Mouse (Mus musculus) intestine, postnatal 0 days (tissue): ENCODE measurements around the gene Irs2. TPM values are rescaled to one million over a fixed set of nuclear protein-coding genes. Genes with fewer than 3 reads are reported as not detected.

Experiments used
- ATAC-seq: fragments of 200-750 bp; cut with Nextera tagmentation; 2 replicates; pipeline ENCODE4 v1.8.0; 2017; ENCODE audit warnings: mild to moderate bottlenecking, moderate TSS enrichment, moderate library complexity
- H3K27ac ChIP-seq: fragments of 300-500 bp; sonication (generic); 2 replicates; pipeline ENCODE4 v1.5.1; 2014; ENCODE audit warnings: mild to moderate bottlenecking, low read depth, low read length, moderate library complexity
- H3K27me3 ChIP-seq: fragments of 300-500 bp; sonication (generic); replicated peaks from 2 replicates; pipeline ENCODE4 v1.6.1; 2014; ENCODE audit warnings: low read length, mixed read lengths; ENCODE audit not compliant: control insufficient read depth, insufficient read depth
- H3K36me3 ChIP-seq: fragments of 300-500 bp; sonication (generic); 2 replicates; pipeline ENCODE4 v1.6.1; 2014; ENCODE audit warnings: mild to moderate bottlenecking, moderate library complexity; ENCODE audit not compliant: control insufficient read depth, insufficient read depth
- H3K4me1 ChIP-seq: fragments of 300-500 bp; sonication (generic); replicated peaks from 2 replicates; pipeline ENCODE4 v1.6.1; 2014; ENCODE audit warnings: antibody characterized with exemption, low read length, mixed read lengths; ENCODE audit not compliant: control insufficient read depth, insufficient read depth
- H3K4me2 ChIP-seq: fragments of 300-500 bp; sonication (generic); replicated peaks from 2 replicates; pipeline ENCODE4 v1.6.1; 2014; ENCODE audit warnings: low read depth, mild to moderate bottlenecking, moderate library complexity
- H3K4me3 ChIP-seq: fragments of 300-500 bp; sonication (generic); 2 replicates; pipeline ENCODE4 v1.5.1; 2014; ENCODE audit warnings: low read depth, low read length
- H3K9ac ChIP-seq: fragments of 300-500 bp; sonication (generic); 2 replicates; pipeline ENCODE4 v1.6.1; 2014; ENCODE audit warnings: mild to moderate bottlenecking, low read depth, low read length
- H3K9me3 ChIP-seq: fragments of 300-500 bp; sonication (generic); 2 replicates; pipeline ENCODE4 v1.6.1; 2016; ENCODE audit warnings: mixed run types; ENCODE audit not compliant: control insufficient read depth
- CTCF ChIP-seq: sonication (generic); IDR thresholded peaks from 2 replicates; pipeline ENCODE4 v1.5.1; 2016; ENCODE audit warnings: low read depth, mild to moderate bottlenecking, control low read depth, antibody characterized with exemption, moderate library complexity
- WGBS: fragments of 180-500 bp; shearing (Covaris S2); extraction: QIAGEN DNeasy Blood & Tissue Kit; methylation state at CpG from one replicate; pipeline ENCODE4 v1.1.7; 2014; 5-methylcytosine and 5-hydroxymethylcytosine counted together
- polyA plus RNA-seq: library from polyadenylated mRNA; unstranded; fragments of >200 nt; fragmentation: Nextera tagmentation; extraction: Ambion mirVana; gene quantifications from 2 replicates; pipeline ENCODE4 v1.2.1, GENCODE M21; 2015

Irs2 gene
- polyA plus RNA-seq, 1 experiment from 2014 or later = 7.7 TPM

GRCm38 (mm10) chr8:10974659-10975058, 33.6 kb downstream of the Irs2 start:
- TF ChIP-seq CTCF = no peak

GRCm38 (mm10) chr8:10974126-10974525, 34.1 kb downstream of the Irs2 start:
- Histone ChIP-seq H3K27me3 (no peaks in the 10 kb centered on the region), H3K9ac (no peak overlapping the region), H3K4me3 (no peak overlapping the region), H3K27ac (no peak overlapping the region), H3K9me3 (no peaks in the 10 kb centered on the region), H3K4me1 (peaks cover 20% of the 10 kb centered on the region; the same call in 1 of the 2 replicates), H3K36me3 (no peaks in the 10 kb centered on the region), H3K4me2 (no peak overlapping the region)
- no peak for TF ChIP-seq CTCF
- ATAC-seq = no peak
- WGBS = 52% methylated on average over 4 of the region's 4 CpGs

More at GRCm38 (mm10) chr8:10974659-10975058, 33.6 kb downstream of the Irs2 start:
- Histone ChIP-seq H3K9me3 (no peaks in the 10 kb centered on the region), H3K4me1 (peaks cover 20% of the 10 kb centered on the region; the same call in 1 of the 2 replicates), H3K4me2 (no peak overlapping the region), H3K36me3 (no peaks in the 10 kb centered on the region), H3K27ac (no peak overlapping the region), H3K27me3 (no peaks in the 10 kb centered on the region), H3K9ac (no peak overlapping the region), H3K4me3 (no peak overlapping the region)
- WGBS = 41% methylated on average over 2 of the region's 2 CpGs
- no peak for ATAC-seq

- ATAC-seq = no peak
- H3K4me2 ChIP-seq = no peak overlapping the region
- H3K4me1 ChIP-seq = peaks cover 16% of the 10 kb centered on the region; the same call in 1 of the 2 replicates
- WGBS = 61% methylated on average over 9 of the region's 9 CpGs
- no peaks in the 10 kb centered on the region for H3K9me3 ChIP-seq
- no peak for TF ChIP-seq CTCF
- H3K27me3 ChIP-seq = no peaks in the 10 kb centered on the region
- H3K27ac ChIP-seq = no peak overlapping the region
- H3K9ac ChIP-seq = no peak overlapping the region
- H3K36me3 ChIP-seq = no peaks in the 10 kb centered on the region
- H3K4me3 ChIP-seq = no peak overlapping the region
Measured at GRCm38 (mm10) chr8:10972851-10973452, 35.3 kb downstream of the Irs2 start.

GRCm38 (mm10) chr8:10971984-10972383, 36.3 kb downstream of the Irs2 start:
- Histone ChIP-seq H3K9ac (no peak overlapping the region), H3K9me3 (no peaks in the 10 kb centered on the region), H3K36me3 (no peaks in the 10 kb centered on the region), H3K4me3 (no peak overlapping the region), H3K27ac (no peak overlapping the region), H3K27me3 (no peaks in the 10 kb centered on the region), H3K4me1 (peaks cover 10% of the 10 kb centered on the region; the same call in 1 of the 2 replicates), H3K4me2 (no peak overlapping the region)
- ATAC-seq = no peak
- no peak for TF ChIP-seq CTCF
- 71% methylated on average over 3 of the region's 3 CpGs for WGBS

- no peak for TF ChIP-seq CTCF
- no peak overlapping the region for H3K4me3 ChIP-seq
- H3K27ac ChIP-seq = no peak overlapping the region
- no peak overlapping the region for H3K9ac ChIP-seq
- no peak for ATAC-seq
- WGBS = 77% methylated on average over 5 of the region's 5 CpGs
- H3K4me1 ChIP-seq = peaks cover 10% of the 10 kb centered on the region; the same call in 1 of the 2 replicates
- H3K36me3 ChIP-seq = no peaks in the 10 kb centered on the region
- no peak overlapping the region for H3K4me2 ChIP-seq
- H3K9me3 ChIP-seq = no peaks in the 10 kb centered on the region
- H3K27me3 ChIP-seq = no peaks in the 10 kb centered on the region
Measured at GRCm38 (mm10) chr8:10971509-10971908, 36.7 kb downstream of the Irs2 start.

- H3K9ac ChIP-seq = no peak overlapping the region
- TF ChIP-seq CTCF = no peak
- H3K9me3 ChIP-seq = no peaks in the 10 kb centered on the region
- no peak for ATAC-seq
- H3K4me2 ChIP-seq = no peak overlapping the region
- no peaks in the 10 kb centered on the region for H3K36me3 ChIP-seq
- WGBS = 81% methylated on average over 13 of the region's 13 CpGs
- H3K4me1 ChIP-seq = peaks cover 8% of the 10 kb centered on the region; the same call in 1 of the 2 replicates
- no peak overlapping the region for H3K27ac ChIP-seq
- H3K27me3 ChIP-seq = no peaks in the 10 kb centered on the region
- H3K4me3 ChIP-seq = no peak overlapping the region
Measured at GRCm38 (mm10) chr8:10970496-10971456, 37.5 kb downstream of the Irs2 start.
